Mouse (Mus musculus): ENCODE data around the gene Cdk19.

DNA sequence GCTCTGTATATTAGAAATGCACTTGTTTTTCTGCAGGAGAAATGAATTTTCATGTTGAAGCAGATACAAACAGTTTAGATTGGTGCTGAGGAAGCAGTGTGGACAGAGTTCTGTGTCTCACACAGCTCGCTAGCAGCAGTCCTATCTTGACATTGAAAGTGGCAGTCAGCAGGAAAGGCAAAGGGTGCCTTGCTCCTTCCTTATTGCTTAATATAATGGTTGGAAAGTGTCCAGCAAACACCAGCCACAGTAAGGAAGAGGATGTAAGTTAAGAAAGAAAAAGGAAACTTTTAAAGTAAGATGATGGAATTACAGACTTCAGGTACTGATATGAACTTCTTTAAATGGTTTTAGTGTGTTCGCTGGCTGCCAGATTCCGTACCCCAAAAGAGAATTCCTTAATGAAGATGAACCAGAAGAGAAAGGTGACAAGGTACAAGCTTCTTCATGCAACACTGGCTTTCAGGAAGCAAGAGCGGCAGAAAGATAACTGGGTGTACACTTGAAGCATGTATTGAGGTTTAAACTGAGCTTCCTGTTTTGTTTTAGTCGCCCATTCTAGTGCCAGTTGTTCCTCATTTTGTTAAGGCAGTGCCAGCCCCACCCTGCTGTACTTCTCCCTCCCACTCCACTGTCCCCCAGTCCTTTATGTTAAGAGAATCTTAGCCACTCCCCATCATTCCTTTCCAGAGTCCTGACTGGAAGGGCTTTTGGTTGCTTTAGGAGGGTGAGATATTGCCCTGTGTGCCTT, 137.3 kb downstream of the Cdk19 start:
- TF ChIP-seq CTCF (conservative IDR thresholded peaks at IDR 0.05; ENCODE audit: insufficient read depth, insufficient read length, low read depth, low read length) (no peak), POLR2A (IDR thresholded peaks at IDR 0.05; ENCODE audit: low read depth, low read length) (no peak)

Measured in kidney, adult 2 months (tissue).